Mouse (Mus musculus): Measurements from ENCODE around the gene Atf6b. TPM values are rescaled to one million over a fixed set of nuclear protein-coding genes. Genes with fewer than 3 reads are reported as not detected.

The Atf6b gene
- polyA plus RNA-seq, 1 experiment, result 27.9 TPM

DNA sequence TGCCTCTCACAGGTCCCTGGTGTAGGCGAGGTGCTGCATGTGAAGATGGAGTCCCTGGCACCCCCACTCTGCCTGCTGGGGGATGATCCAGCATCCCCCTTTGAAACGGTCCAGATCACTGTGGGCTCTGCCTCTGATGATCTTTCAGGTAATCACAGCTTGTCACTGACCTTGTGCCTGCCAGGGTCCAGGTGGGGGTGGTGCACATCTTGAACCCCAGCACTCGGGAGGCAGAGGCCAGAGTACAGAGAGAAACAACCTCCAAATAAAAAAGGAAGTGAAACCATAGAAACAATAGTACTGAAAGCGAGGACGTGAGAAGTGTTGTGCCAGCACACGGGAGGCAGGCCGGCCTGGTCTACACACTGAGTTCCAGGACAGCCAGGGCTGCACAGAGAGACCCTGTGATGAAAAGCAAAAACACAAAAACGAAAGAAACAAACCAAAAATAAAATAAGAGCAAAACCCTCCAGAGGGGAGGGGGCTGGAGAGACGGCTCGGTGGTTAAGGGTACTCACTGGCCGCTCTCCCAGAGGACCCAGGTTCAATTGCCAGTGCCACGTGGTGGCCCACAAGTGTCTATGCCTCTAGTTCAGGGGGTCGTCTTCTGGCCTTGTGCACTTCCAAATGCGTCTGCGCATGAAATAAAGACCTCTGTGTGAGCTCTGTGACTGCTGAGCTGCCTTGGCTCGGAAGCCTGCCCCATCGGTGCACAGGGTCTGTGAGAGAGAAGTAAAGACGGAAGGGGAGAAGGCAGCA, 2.3 kb downstream of the Atf6b start:
- Histone ChIP-seq H3K27me3 (ENCODE audit: control insufficient read depth, insufficient read depth, low read length) (no peaks in the 10 kb centered on the region), H3K4me1 (ENCODE audit: control insufficient read depth, insufficient read depth, low read length) (peaks cover 17% of the 10 kb centered on the region), H3K27ac (ENCODE audit: control insufficient read depth, insufficient read depth, low read depth, low read length) (no peak overlapping the region), H3K4me3 (ENCODE audit: control insufficient read depth, low read depth, low read length) (no peak overlapping the region), H3K36me3 (ENCODE audit: control insufficient read depth, insufficient read depth, low read length) (peaks cover 16% of the 10 kb centered on the region)
- TF ChIP-seq CTCF (IDR thresholded peaks at IDR 0.05; ENCODE audit: control insufficient read depth, insufficient read depth, insufficient replicate concordance, low read depth, low read length), result no peak
- TF ChIP-seq POLR2A (IDR thresholded peaks at IDR 0.05; ENCODE audit: control insufficient read depth, low read depth, low read length), result no peak

DNA sequence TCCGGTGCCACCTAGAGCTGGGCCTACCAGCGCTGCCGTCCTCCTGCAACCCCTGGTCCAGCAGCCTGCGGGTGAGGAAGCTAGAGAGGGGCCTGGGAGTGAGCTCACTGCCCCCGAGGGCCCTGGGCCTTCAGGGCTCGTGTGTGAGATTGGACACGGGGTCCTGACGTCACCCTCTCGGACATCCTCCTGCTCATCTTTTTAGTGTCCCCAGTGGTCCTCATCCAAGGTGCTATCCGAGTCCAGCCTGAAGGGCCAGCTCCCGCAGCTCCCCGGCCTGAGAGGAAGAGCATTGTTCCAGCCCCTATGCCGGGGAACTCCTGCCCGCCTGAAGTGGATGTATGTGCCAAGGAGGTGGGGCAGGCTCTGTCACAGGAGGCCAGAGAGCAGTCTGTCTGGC, 3.8 kb downstream of the Atf6b start:
- H3K36me3 ChIP-seq (ENCODE audit: control insufficient read depth, insufficient read depth, low read length), result peaks cover 16% of the 10 kb centered on the region
- H3K4me1 ChIP-seq (ENCODE audit: control insufficient read depth, insufficient read depth, low read length), result peaks cover 14% of the 10 kb centered on the region
- TF ChIP-seq POLR2A (IDR thresholded peaks at IDR 0.05; ENCODE audit: control insufficient read depth, low read depth, low read length), result no peak
- TF ChIP-seq CTCF (IDR thresholded peaks at IDR 0.05; ENCODE audit: control insufficient read depth, insufficient read depth, insufficient replicate concordance, low read depth, low read length), result no peak
- no peak overlapping the region for H3K27ac ChIP-seq (ENCODE audit: control insufficient read depth, insufficient read depth, low read depth, low read length)
- H3K27me3 ChIP-seq (ENCODE audit: control insufficient read depth, insufficient read depth, low read length), result no peaks in the 10 kb centered on the region
- no peak overlapping the region for H3K4me3 ChIP-seq (ENCODE audit: control insufficient read depth, low read depth, low read length)

DNA sequence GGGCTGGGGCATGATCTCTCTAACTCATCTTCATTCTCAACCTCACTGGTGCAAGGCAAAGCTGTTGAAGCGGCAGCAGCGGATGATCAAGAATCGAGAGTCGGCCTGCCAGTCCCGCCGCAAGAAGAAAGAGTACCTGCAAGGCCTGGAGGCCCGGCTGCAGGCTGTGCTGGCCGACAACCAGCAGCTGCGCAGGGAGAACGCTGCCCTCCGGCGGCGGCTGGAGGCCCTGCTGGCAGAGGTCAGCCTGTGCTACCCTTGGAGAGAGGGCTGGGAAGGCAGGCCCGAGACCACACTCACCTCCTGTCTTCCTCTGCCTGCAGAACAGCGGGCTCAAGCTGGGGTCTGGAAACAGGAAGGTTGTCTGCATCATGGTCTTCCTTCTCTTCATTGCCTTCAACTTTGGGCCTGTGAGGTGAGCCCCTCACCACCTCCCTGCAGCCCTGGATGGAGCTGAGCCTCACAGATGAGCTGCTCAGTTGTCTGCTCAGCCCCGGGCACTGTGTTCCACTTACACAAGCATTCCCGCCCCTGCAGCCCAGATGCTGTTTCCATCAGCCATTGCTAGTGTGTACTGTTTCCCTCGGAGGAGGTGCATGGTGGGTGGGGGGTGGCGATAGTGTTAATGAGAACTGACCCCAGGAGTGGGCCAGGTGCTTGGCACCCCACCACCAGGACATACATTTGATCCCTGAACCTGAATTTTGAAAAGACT, 4.7 kb downstream of the Atf6b start:
- H3K36me3 ChIP-seq (ENCODE audit: control insufficient read depth, insufficient read depth, low read length), result peaks cover 16% of the 10 kb centered on the region
- H3K4me3 ChIP-seq (ENCODE audit: control insufficient read depth, low read depth, low read length), result no peak overlapping the region
- TF ChIP-seq CTCF (IDR thresholded peaks at IDR 0.05; ENCODE audit: control insufficient read depth, insufficient read depth, insufficient replicate concordance, low read depth, low read length), result peak; percentile 23; the same call in 1 of the 2 replicates
- TF ChIP-seq POLR2A (IDR thresholded peaks at IDR 0.05; ENCODE audit: control insufficient read depth, low read depth, low read length), result no peak
- no peak overlapping the region for H3K27ac ChIP-seq (ENCODE audit: control insufficient read depth, insufficient read depth, low read depth, low read length)
- no peaks in the 10 kb centered on the region for H3K27me3 ChIP-seq (ENCODE audit: control insufficient read depth, insufficient read depth, low read length)
- peaks cover 7% of the 10 kb centered on the region for H3K4me1 ChIP-seq (ENCODE audit: control insufficient read depth, insufficient read depth, low read length)

DNA sequence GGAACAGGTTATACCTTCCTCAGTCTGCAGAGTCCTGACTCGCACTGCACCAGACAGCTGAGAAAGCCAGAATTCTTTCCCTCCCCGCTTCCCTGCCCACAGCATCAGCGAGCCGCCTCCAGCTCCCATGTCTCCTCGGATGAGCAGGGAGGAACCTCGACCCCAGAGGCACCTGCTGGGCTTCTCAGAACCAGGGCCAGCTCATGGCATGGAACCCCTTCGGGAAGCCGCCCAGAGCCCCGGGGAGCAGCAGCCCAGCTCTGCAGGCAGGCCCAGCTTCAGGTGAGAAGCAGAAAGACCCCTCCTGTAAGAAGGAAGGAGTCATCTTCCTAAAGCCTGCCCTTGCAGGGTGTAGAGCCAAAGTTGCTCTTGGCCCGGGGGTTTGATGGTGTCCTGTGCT, 5.6 kb downstream of the Atf6b start:
- H3K36me3 ChIP-seq (ENCODE audit: control insufficient read depth, insufficient read depth, low read length), result peaks cover 16% of the 10 kb centered on the region
- H3K27me3 ChIP-seq (ENCODE audit: control insufficient read depth, insufficient read depth, low read length), result no peaks in the 10 kb centered on the region
- no peak overlapping the region for H3K4me3 ChIP-seq (ENCODE audit: control insufficient read depth, low read depth, low read length)
- H3K27ac ChIP-seq (ENCODE audit: control insufficient read depth, insufficient read depth, low read depth, low read length), result no peak overlapping the region
- peaks cover 6% of the 10 kb centered on the region for H3K4me1 ChIP-seq (ENCODE audit: control insufficient read depth, insufficient read depth, low read length)
- TF ChIP-seq POLR2A (IDR thresholded peaks at IDR 0.05; ENCODE audit: control insufficient read depth, low read depth, low read length), result no peak
- no peak for TF ChIP-seq CTCF (IDR thresholded peaks at IDR 0.05; ENCODE audit: control insufficient read depth, insufficient read depth, insufficient replicate concordance, low read depth, low read length)

DNA sequence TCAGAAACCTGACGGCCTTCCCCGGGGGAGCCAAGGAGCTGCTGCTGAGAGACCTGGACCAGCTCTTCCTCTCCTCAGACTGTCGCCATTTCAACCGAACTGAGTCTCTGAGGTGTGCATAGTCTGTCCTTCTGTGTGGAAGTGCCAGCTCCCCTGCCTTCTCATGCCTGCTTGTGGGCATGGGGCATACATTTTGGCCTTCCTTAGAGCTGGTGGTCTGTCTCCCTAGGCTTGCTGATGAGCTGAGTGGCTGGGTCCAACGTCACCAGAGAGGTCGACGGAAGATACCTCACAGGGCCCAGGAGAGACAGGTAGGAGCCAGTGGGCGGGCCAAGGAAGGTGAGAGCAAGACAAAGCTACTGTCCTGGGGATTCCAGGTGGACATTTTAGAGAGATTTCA, 6.0 kb downstream of the Atf6b start:
- Histone ChIP-seq H3K4me1 (ENCODE audit: control insufficient read depth, insufficient read depth, low read length) (peaks cover 4% of the 10 kb centered on the region), H3K4me3 (ENCODE audit: control insufficient read depth, low read depth, low read length) (no peak overlapping the region), H3K27me3 (ENCODE audit: control insufficient read depth, insufficient read depth, low read length) (no peaks in the 10 kb centered on the region), H3K36me3 (ENCODE audit: control insufficient read depth, insufficient read depth, low read length) (peaks cover 16% of the 10 kb centered on the region), H3K27ac (ENCODE audit: control insufficient read depth, insufficient read depth, low read depth, low read length) (no peak overlapping the region)
- no peak for TF ChIP-seq CTCF (IDR thresholded peaks at IDR 0.05; ENCODE audit: control insufficient read depth, insufficient read depth, insufficient replicate concordance, low read depth, low read length)
- no peak for TF ChIP-seq POLR2A (IDR thresholded peaks at IDR 0.05; ENCODE audit: control insufficient read depth, low read depth, low read length)

DNA sequence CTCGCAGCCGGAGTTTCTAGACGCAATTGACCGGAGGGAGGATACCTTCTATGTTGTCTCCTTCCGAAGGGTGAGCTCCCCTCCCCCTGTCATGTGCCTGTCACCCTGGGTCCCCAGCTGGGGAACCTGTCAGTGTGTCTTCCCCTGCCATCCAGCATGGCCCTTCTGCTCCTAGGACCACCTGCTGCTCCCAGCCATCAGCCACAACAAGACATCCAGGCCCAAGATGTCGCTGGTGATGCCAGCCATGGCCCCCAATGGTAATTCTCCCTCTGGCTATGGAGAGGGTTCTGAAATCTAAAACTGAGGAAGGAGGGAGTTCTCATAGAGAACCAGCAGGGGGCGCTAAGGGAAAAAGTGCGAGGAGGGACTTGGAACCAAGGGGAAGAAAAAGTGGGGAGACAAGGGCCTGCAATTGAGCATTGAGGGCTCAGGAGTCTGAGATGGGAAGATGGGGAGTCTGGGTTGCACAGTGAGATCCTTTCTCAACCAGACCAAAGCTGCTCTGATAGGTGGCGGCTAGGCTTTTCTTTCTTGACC, 6.9 kb downstream of the Atf6b start:
- Histone ChIP-seq H3K4me3 (ENCODE audit: control insufficient read depth, low read depth, low read length) (no peak overlapping the region), H3K27me3 (ENCODE audit: control insufficient read depth, insufficient read depth, low read length) (no peaks in the 10 kb centered on the region), H3K4me1 (ENCODE audit: control insufficient read depth, insufficient read depth, low read length) (no peaks in the 10 kb centered on the region), H3K27ac (ENCODE audit: control insufficient read depth, insufficient read depth, low read depth, low read length) (no peak overlapping the region), H3K36me3 (ENCODE audit: control insufficient read depth, insufficient read depth, low read length) (peaks cover 16% of the 10 kb centered on the region)
- TF ChIP-seq POLR2A (IDR thresholded peaks at IDR 0.05; ENCODE audit: control insufficient read depth, low read depth, low read length), result no peak
- peak; percentile 46; the same call in 1 of the 2 replicates for TF ChIP-seq CTCF (IDR thresholded peaks at IDR 0.05; ENCODE audit: control insufficient read depth, insufficient read depth, insufficient replicate concordance, low read depth, low read length)

DNA sequence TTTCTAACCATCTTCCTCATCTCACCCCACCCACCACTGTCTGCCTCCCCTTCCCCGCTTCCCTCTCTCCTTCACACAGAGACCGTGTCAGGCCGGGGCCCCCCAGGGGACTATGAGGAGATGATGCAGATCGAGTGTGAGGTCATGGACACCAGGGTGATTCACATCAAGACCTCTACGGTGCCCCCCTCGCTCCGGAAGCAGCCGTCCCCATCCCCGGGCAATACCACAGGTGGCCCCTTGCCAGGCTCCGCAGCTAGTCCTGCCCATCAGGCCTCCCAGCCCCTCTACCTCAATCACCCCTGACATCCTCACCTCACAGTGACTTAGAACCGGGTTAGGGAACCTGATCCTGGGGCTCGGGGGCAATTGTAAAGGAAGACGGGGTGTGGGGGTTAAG, 7.4 kb downstream of the Atf6b start:
- Histone ChIP-seq H3K27ac (ENCODE audit: control insufficient read depth, insufficient read depth, low read depth, low read length) (no peak overlapping the region), H3K4me3 (ENCODE audit: control insufficient read depth, low read depth, low read length) (no peak overlapping the region), H3K36me3 (ENCODE audit: control insufficient read depth, insufficient read depth, low read length) (peaks cover 16% of the 10 kb centered on the region), H3K27me3 (ENCODE audit: control insufficient read depth, insufficient read depth, low read length) (no peaks in the 10 kb centered on the region), H3K4me1 (ENCODE audit: control insufficient read depth, insufficient read depth, low read length) (no peaks in the 10 kb centered on the region)
- TF ChIP-seq CTCF (IDR thresholded peaks at IDR 0.05; ENCODE audit: control insufficient read depth, insufficient read depth, insufficient replicate concordance, low read depth, low read length) (no peak), POLR2A (IDR thresholded peaks at IDR 0.05; ENCODE audit: control insufficient read depth, low read depth, low read length) (no peak)
